Mouse (Mus musculus) cerebellum, adult 11-12 months (tissue): ENCODE measurements around the gene Mipol1.

Experiments
- DNase-seq: peaks from one replicate; pipeline ENCODE4 v3.0.0; 2022

Mipol1 gene

GRCm38 (mm10) chr12:57243671-57244495 is 13.7 kb downstream of the Mipol1 start:
- DNase-seq: no peak

DNA sequence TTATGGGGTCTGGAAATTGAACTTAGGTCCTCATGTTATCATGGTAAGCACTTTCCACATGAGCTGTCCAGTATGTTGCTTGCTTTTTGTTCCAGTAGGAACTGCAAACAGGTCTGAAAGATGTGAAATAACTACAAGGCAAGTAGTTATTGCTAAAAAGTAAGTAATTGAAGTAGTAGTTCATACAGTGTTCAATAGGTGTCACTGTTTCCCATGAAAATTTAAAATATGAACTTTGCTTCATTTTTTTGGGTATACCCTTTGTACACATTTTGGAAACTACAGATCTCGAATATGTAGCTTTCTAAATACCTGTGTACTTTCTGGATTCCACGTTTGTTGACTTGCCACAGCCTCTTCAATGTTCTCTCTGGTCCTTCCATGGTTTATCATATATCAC is 28.3 kb downstream of the Mipol1 start:
- DNase-seq: no peak

DNA sequence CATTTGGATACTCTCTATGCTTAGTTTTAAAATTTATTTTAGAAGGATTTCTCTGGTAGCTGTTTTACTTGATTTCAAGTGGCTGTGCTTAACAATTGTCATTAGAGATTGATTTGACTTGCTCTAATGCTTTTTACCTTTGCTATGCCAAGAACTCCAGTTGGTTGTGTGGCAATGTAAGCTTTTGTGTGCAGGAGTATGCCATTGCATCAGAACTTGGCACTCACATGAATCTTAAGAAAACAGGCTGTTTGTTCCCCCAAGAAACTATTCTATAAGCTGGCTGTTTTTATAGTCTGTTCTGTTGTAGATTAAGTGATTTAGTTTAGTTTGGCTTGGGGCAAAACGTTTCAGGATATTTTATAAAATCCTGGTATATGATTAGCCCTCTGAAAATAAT is 45.2 kb downstream of the Mipol1 start:
- DNase-seq: no peak

GRCm38 (mm10) chr12:57281155-57282114 is 51.2 kb downstream of the Mipol1 start:
- DNase-seq: no peak

GRCm38 (mm10) chr12:57285303-57286059 is 55.3 kb downstream of the Mipol1 start:
- no peak for DNase-seq

DNA sequence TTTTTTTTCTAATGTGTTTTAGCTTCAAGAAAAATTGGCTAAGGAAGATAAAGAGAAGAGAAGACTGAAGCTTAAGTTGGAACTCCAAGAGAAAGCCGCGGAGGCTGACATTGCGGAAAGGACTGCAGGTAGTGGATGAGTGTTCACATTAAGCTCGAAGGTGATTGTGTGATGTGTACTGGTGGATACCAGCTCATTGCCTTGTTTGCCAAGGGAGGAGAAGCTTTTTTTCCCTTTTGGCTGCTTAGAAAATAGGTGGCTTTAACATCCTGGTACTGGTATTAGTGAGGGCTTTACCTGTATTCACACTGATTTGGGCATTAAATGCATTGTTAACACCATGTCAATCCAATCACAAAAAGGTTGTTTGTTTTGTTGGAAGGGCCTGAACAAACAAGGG is 77.1 kb downstream of the Mipol1 start:
- DNase-seq: no peak

- no peak for DNase-seq
These were observed 77.5 kb downstream of the Mipol1 start for GRCm38 (mm10) chr12:57307748-57308147.

DNA sequence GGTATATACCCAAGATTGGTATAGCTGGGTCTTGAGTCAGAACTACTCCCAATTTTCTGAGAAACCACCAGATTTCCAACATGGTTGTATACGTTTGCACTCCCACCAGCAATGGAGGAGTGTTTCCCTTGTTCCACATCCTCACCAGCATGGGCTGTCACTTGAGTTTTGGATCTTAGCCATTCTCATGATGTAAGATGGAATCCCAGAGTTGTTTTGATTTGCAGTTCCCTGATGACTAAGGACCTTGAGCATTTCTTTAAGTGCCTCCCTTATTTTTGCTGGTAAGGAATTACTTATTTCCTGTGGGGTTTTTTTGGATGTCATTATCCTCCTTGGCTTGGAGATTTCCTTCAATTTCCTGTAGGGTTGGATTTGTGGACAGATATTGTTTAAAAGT is 108.8 kb downstream of the Mipol1 start:
- DNase-seq: no peak

DNA sequence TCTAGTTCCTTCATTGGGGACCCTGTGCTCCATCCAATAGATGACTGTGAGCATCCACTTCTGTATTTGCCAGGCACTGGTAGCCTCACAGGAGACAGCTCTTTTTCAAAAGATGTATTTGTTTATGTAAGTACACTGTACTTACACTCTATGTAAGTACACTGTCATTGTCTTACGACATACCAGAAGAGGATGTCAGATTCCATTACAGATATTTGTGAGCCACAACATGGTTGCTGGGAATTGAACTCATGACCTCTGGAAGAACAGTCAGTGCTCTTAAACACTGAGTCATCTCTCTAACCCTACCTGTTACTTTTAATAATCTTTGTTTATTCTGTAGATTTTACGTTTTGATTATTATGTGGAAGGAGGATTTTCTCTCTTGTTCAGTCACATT is 109.9 kb downstream of the Mipol1 start:
- no peak for DNase-seq

DNA sequence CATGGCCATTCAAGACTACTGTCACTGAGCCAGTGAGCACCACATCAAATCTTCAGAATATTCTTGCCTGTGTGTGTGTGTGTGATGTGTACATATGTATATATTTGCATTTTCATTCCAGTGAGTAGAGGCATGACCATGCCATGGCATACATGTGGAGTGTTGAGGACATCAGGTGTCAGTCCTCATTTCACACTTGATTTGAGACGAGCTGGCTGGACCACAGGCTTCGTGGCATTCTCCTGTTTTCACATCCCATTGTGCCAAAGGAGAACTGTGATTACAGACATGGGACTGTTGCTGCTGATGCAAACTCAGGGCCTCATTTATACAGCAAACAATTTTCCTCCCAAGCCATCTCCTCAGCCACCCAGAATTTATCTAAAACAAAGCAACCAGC is 132.5 kb downstream of the Mipol1 start:
- DNase-seq: no peak

GRCm38 (mm10) chr12:57364027-57364426 is 133.8 kb downstream of the Mipol1 start:
- no peak for DNase-seq

DNA sequence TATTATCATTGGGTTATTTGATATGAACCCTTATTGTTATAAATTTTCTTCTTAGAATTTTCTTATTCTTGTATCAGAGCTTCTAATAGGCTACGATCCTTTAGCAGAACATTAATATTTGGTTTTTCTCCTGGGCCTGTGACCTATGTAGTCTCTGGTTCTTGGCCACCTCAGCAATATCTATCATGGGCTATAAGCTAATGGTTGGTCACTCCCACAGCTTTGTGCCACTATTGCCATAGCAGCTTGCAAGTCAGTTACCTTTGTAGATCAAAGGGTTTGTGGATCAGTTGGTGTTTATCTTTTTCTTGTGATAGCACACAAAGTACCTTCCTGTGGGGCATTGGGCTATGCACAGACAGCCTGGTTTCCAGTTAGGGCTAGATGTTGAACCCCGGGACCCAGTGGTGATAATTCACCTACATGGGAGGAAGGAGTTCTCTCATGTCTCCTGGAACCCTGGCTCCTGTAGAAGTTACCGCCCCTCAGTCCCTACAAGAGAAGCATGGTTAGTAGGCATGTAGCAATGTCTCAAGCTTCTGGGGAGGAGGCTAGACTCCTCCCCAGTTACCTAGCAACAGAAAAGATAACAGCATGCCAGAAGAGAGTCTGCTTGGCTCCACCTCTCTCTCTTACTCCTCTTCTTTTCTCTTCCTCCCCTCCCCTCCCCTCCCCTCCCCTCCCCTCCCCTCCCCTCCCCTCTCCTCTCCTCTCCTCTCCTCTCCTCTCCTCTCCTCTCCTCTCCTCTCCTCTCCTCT is 141.7 kb downstream of the Mipol1 start:
- no peak for DNase-seq

DNA sequence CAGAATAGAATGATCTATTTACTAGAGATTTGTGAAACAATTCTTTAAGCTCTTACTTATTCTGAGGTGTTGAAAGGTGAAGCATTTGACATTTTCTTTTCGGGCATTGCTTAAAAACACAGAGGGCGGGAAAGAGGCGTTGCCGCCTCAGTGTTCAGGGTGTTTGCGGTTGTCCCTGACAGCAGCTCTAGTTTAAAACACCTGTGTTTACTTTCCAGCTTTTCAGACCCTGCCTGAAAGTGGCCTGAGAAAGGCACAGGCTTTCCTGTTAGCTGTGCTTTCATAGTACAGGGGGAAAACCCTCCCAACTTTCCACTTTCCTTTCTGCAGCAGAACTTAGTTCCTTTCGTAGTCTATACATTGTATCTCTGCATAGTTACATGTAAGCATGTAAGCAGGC is 152.6 kb downstream of the Mipol1 start:
- no peak for DNase-seq

GRCm38 (mm10) chr12:57387588-57388292 is 157.5 kb downstream of the Mipol1 start:
- no peak for DNase-seq

- DNase-seq: no peak
These were observed 169.3 kb downstream of the Mipol1 start for GRCm38 (mm10) chr12:57399547-57399946.

GRCm38 (mm10) chr12:57400186-57400585 is 170.0 kb downstream of the Mipol1 start:
- no peak for DNase-seq

- no peak for DNase-seq
These were observed 170.9 kb downstream of the Mipol1 start for GRCm38 (mm10) chr12:57401126-57401525.

DNA sequence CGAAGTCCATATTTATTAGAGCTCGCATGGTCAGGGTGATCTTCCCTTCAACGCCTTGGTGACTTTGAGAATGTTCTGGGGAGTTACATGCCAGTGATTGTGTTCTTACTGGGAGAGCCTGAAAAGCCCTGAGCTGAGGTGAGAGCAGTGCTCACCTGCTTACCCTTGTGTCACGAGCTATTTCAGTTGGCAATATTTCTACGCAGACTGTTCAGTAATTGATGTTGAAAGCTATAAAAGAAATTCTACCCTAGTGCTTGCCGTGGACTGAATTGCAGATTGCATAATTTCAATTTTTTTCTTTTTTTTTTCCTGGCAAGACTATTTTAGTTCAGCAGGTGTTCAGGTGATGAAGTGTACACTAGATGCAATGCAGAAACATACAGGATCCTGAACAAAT is 172.1 kb downstream of the Mipol1 start:
- DNase-seq: no peak

DNA sequence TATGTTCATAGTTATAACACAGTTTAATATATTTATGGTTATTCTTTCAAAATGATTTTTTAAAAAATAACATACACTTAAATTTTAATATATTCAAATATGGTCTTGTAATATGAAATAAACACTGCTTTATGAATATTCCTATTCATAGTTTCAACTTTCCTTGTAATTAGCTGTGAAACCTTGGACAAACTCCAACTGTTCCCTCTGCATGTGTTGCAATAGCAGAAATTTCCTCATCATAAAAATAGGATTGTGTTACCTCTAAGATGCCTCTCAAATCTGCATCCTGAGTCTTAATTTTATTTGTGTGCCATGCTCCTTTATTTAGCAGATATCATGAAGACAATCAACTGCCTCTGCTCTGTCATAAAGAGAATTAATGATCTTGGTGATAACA is 179.7 kb downstream of the Mipol1 start:
- DNase-seq: no peak

DNA sequence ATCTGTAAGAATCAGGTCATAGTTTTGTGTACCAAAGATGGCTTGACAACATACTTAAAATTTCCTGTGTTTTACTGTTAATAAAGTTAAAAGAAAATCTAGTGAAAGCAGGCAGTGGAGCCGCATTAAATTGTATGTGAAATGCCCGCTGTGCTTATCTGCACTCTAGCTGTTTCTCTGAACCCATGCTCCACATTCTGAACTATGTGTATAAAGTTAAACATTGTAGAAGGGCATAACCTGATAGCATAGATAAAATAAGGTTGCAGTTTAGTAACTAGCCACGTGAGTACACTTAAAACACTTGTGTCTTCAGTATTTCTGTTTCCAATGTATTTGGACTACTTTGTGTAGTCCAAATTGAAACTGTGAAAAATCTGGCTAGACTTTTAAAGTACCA is 183.6 kb downstream of the Mipol1 start:
- no peak for DNase-seq

DNA sequence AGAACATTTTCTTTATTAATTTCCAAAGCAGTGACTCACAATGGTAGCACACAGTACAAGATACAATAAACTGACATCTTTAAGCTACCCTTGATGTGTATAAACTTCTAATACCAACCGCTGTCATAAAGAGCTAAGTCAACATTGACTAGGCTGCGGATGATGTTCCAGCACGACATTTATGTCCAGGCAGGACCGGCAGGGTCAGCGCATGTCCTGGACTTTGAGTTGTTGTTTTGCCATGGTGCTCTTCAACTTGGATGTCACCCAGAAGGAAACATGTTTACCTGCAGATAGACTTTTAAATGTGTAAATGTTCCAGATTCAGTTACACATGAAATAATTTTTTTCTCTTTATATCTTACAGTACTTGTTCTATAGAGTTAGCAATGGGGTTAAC is 194.7 kb downstream of the Mipol1 start:
- DNase-seq: no peak

- no peak for DNase-seq
These were observed 198.0 kb downstream of the Mipol1 start for GRCm38 (mm10) chr12:57428243-57428642.
